Mouse (Mus musculus): ENCODE results near the gene Wnt3a. TPM values are rescaled to one million over a fixed set of nuclear protein-coding genes. Genes with fewer than 3 reads are reported as not detected.

Wnt3a gene
- polyA plus RNA-seq, 1 experiment from 2014 or later, result 3.0 TPM

DNA sequence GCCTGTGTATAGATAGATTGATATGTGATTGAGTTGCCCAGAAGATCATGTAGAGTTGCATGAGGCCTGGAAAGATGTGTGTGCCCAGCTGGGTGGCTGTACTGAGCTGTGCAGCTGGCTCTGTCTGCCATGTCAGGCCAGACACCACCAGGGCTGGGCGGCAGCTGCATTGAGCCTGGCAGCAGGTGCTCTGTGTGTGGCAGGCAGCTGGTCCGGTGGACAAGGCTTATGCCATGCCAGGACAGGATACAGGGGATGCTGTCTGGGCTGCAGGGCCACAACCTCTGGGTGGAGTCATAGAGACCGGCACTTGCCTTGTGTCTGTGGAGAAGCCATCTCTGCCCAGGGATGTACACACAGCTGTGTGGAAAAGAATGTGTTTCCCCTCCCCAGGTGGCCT lies 32.4 kb upstream of the Wnt3a start:
- Histone ChIP-seq H3K9ac (replicated peaks) (0 out of 2 replicates have a peak overlapping the region, but pooled peaks have one; percentile 28), H3K4me2 (replicated peaks) (no peak overlapping the region), H3K36me3 (no peaks in the 10 kb centered on the region), H3K4me3 (replicated peaks) (no peak overlapping the region), H3K9me3 (no peaks in the 10 kb centered on the region), H3K27me3 (peaks cover 9% of the 10 kb centered on the region; the same call in 1 of the 2 replicates), H3K4me1 (replicated peaks) (no peaks in the 10 kb centered on the region), H3K27ac (no peak overlapping the region)
- WGBS, result 72% methylated on average over 3 of the region's 3 CpGs
- no peak for ATAC-seq

DNA sequence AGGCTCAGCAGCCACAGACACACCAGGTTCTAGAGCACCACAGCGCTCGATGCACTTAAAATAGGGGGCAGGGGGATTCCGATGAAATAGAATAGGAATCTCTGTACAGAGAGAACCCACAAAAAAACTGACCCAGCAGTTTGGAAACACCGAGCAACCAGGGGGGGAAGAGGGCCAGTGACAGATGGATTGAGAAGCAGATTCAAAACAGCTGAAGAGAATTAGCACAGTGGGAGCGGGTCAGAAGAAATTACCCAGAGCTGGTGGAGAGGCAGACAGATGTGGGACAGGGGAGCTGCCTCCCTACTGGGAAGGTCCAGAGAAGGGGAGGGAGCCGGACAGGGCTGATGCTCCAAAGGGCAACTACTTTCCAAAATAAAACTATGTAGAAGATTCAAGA lies 26.0 kb upstream of the Wnt3a start:
- Histone ChIP-seq H3K4me3 (replicated peaks) (no peak overlapping the region), H3K9me3 (no peaks in the 10 kb centered on the region), H3K4me2 (replicated peaks) (no peak overlapping the region), H3K4me1 (replicated peaks) (peaks cover 12% of the 10 kb centered on the region; the same call in 1 of the 2 replicates), H3K36me3 (no peaks in the 10 kb centered on the region), H3K9ac (replicated peaks) (no peak overlapping the region), H3K27me3 (peaks cover 58% of the 10 kb centered on the region), H3K27ac (no peak overlapping the region)
- ATAC-seq, result no peak
- 57% methylated on average over 6 of the region's 6 CpGs for WGBS

GRCm38 (mm10) chr11:59313944-59314343 lies 23.4 kb upstream of the Wnt3a start:
- no peak overlapping the region for H3K4me3 ChIP-seq (replicated peaks)
- H3K4me2 ChIP-seq (replicated peaks), result no peak overlapping the region
- peaks cover 75% of the 10 kb centered on the region for H3K27me3 ChIP-seq
- H3K36me3 ChIP-seq, result no peaks in the 10 kb centered on the region
- WGBS, result 74% methylated on average over 11 of the region's 11 CpGs
- no peaks in the 10 kb centered on the region for H3K9me3 ChIP-seq
- peak overlapping the region; percentile 3; the same call in 1 of the 2 replicates for H3K9ac ChIP-seq (replicated peaks)
- no peak overlapping the region for H3K27ac ChIP-seq
- ATAC-seq, result no peak
- H3K4me1 ChIP-seq (replicated peaks), result peaks cover 28% of the 10 kb centered on the region

- Histone ChIP-seq H3K9ac (replicated peaks) (peak overlapping the region; percentile 3; the same call in 1 of the 2 replicates), H3K27ac (no peak overlapping the region), H3K4me3 (replicated peaks) (no peak overlapping the region), H3K9me3 (no peaks in the 10 kb centered on the region), H3K36me3 (no peaks in the 10 kb centered on the region), H3K27me3 (peaks cover 82% of the 10 kb centered on the region), H3K4me2 (replicated peaks) (no peak overlapping the region), H3K4me1 (replicated peaks) (peaks cover 36% of the 10 kb centered on the region)
- WGBS, result 71% methylated on average over 17 of the region's 17 CpGs
- no peak for ATAC-seq
Observed at GRCm38 (mm10) chr11:59313029-59313811, 22.7 kb upstream of the Wnt3a start.

GRCm38 (mm10) chr11:59312501-59312900 lies 21.9 kb upstream of the Wnt3a start:
- H3K4me1 ChIP-seq (replicated peaks), result peaks cover 41% of the 10 kb centered on the region
- 69% methylated on average over 8 of the region's 8 CpGs for WGBS
- H3K4me3 ChIP-seq (replicated peaks), result no peak overlapping the region
- H3K36me3 ChIP-seq, result no peaks in the 10 kb centered on the region
- no peak overlapping the region for H3K4me2 ChIP-seq (replicated peaks)
- H3K27me3 ChIP-seq, result peaks cover 88% of the 10 kb centered on the region
- H3K9ac ChIP-seq (replicated peaks), result no peak overlapping the region
- no peaks in the 10 kb centered on the region for H3K9me3 ChIP-seq
- no peak for ATAC-seq
- H3K27ac ChIP-seq, result no peak overlapping the region

GRCm38 (mm10) chr11:59312060-59312459 lies 21.5 kb upstream of the Wnt3a start:
- 59% methylated on average over 6 of the region's 6 CpGs for WGBS
- H3K4me2 ChIP-seq (replicated peaks), result no peak overlapping the region
- no peak for ATAC-seq
- H3K27ac ChIP-seq, result no peak overlapping the region
- H3K9ac ChIP-seq (replicated peaks), result no peak overlapping the region; the same call in 1 of the 2 replicates
- no peaks in the 10 kb centered on the region for H3K9me3 ChIP-seq
- H3K27me3 ChIP-seq, result peaks cover 91% of the 10 kb centered on the region
- H3K4me1 ChIP-seq (replicated peaks), result peaks cover 46% of the 10 kb centered on the region
- no peaks in the 10 kb centered on the region for H3K36me3 ChIP-seq
- no peak overlapping the region for H3K4me3 ChIP-seq (replicated peaks)

DNA sequence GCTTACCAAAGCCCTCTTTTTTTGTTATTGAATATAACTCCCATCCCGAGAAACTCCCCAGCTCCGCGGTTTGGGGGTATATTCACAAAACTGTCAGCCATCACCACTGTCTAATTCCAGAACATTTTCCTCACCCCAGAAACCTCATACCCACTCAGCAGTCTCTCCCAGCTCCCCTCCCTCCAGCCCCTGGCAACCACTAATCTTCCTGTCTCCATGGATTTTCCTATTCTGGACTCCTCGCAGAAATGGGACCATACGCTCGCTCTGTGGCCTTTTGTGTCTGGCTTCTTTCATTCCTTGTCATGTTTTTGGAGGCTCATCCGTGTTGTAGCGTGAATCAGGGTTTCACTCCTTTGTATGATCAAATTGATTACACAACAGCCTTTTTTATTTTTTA lies 19.4 kb upstream of the Wnt3a start:
- no peaks in the 10 kb centered on the region for H3K9me3 ChIP-seq
- H3K36me3 ChIP-seq, result no peaks in the 10 kb centered on the region
- ATAC-seq, result no peak
- WGBS, result 17% methylated on average over 8 of the region's 8 CpGs
- H3K27ac ChIP-seq, result no peak overlapping the region
- no peak overlapping the region for H3K4me3 ChIP-seq (replicated peaks)
- peaks cover 91% of the 10 kb centered on the region for H3K27me3 ChIP-seq
- no peak overlapping the region for H3K4me2 ChIP-seq (replicated peaks)
- no peak overlapping the region for H3K9ac ChIP-seq (replicated peaks)
- peaks cover 57% of the 10 kb centered on the region for H3K4me1 ChIP-seq (replicated peaks)

DNA sequence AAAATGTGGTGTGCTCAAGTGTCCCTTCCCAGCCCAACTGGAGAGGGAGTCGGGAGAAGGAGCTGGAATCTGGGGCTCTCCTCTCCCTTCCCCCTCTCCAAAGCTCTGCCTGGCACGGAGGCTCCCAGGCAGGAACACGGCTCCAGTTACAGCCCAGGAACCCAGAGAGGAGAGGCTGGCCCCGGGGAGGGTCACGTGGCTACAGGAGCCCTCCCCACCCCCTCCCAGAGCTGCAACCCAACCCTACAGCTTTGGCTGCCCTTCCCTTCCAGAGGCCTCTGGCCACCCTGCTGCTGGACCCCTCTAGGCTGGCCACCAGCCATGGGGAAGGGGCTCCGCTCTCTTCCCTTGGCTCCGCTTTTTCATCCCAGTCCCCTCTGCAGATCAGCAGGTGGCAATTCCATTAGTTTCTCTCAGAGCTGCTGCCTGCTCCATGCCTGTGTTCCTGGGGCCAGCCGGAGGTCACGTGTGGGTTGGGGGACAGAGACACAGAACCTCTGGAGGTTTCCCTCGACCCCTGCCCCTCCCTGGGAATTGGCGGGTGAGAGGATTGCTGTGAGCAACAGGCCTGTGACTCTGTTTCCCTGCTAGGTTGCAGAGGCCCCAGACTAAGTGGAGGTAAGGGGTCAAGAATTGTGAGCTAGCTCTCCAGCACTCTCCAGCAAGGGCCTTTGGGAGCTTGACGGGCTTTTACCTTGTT lies 18.7 kb upstream of the Wnt3a start:
- H3K9ac ChIP-seq (replicated peaks), result peak overlapping the region; percentile 14; the same call in 1 of the 2 replicates
- peaks cover 91% of the 10 kb centered on the region for H3K27me3 ChIP-seq
- H3K27ac ChIP-seq, result peak overlapping the region; percentile 25; the same call in 1 of the 2 replicates
- H3K9me3 ChIP-seq, result no peaks in the 10 kb centered on the region
- ATAC-seq, result no peak
- H3K4me1 ChIP-seq (replicated peaks), result peaks cover 57% of the 10 kb centered on the region
- H3K4me3 ChIP-seq (replicated peaks), result no peak overlapping the region
- H3K36me3 ChIP-seq, result no peaks in the 10 kb centered on the region
- 10% methylated on average over 10 of the region's 12 CpGs for WGBS
- peak overlapping the region; percentile 25 for H3K4me2 ChIP-seq (replicated peaks)

DNA sequence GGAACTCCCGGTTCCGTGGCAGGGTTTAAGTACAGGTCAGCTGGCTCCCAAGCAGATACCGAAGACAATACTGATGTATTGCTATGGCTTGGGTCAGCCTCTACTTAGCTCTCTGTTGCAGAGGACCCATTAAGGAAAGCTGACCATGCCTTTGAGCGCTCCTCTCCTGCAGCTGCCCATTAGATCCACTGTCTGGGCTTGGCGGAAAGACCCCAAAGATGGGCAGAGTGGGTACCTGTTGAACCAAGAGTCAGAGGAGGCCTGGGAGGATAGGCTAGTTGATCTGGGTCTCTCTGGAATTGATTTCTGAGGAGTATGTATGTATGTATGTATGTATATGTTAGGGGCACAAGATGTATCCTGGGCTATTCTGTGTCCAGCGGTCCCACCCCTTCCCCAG lies 18.1 kb upstream of the Wnt3a start:
- no peak overlapping the region for H3K4me3 ChIP-seq (replicated peaks)
- H3K9me3 ChIP-seq, result no peaks in the 10 kb centered on the region
- H3K4me2 ChIP-seq (replicated peaks), result peak overlapping the region; percentile 25
- H3K27ac ChIP-seq, result peak overlapping the region; percentile 25; the same call in 1 of the 2 replicates
- H3K36me3 ChIP-seq, result no peaks in the 10 kb centered on the region
- peaks cover 57% of the 10 kb centered on the region for H3K4me1 ChIP-seq (replicated peaks)
- peaks cover 91% of the 10 kb centered on the region for H3K27me3 ChIP-seq
- ATAC-seq, result no peak
- 39% methylated on average over 6 of the region's 6 CpGs for WGBS
- H3K9ac ChIP-seq (replicated peaks), result peak overlapping the region; percentile 14; the same call in 1 of the 2 replicates

GRCm38 (mm10) chr11:59308164-59308542 lies 17.6 kb upstream of the Wnt3a start:
- peak overlapping the region; percentile 30; the same call in 1 of the 2 replicates for H3K9ac ChIP-seq (replicated peaks)
- no peaks in the 10 kb centered on the region for H3K9me3 ChIP-seq
- H3K27me3 ChIP-seq, result peaks cover 91% of the 10 kb centered on the region
- H3K27ac ChIP-seq, result no peak overlapping the region
- H3K36me3 ChIP-seq, result no peaks in the 10 kb centered on the region
- H3K4me1 ChIP-seq (replicated peaks), result peaks cover 53% of the 10 kb centered on the region
- WGBS, result 20% methylated on average over 12 of the region's 12 CpGs
- peak; percentile 15; the same call in 1 of the 2 replicates for ATAC-seq
- H3K4me3 ChIP-seq (replicated peaks), result peak overlapping the region; percentile 10; the same call in 1 of the 2 replicates
- H3K4me2 ChIP-seq (replicated peaks), result peak overlapping the region; percentile 25

GRCm38 (mm10) chr11:59307422-59308163 lies 17.0 kb upstream of the Wnt3a start:
- H3K4me1 ChIP-seq (replicated peaks), result peaks cover 53% of the 10 kb centered on the region
- peaks cover 86% of the 10 kb centered on the region for H3K27me3 ChIP-seq
- ATAC-seq, result peak; percentile 62
- peak overlapping the region; percentile 52 for H3K4me3 ChIP-seq (replicated peaks)
- no peaks in the 10 kb centered on the region for H3K36me3 ChIP-seq
- H3K4me2 ChIP-seq (replicated peaks), result peak overlapping the region; percentile 70
- 1% methylated on average over 45 of the region's 45 CpGs for WGBS
- no peak overlapping the region for H3K27ac ChIP-seq
- no peaks in the 10 kb centered on the region for H3K9me3 ChIP-seq
- H3K9ac ChIP-seq (replicated peaks), result peak overlapping the region; percentile 64; the same call in 1 of the 2 replicates
